33 mouse cellular contexts compared by ENCODE assay signal in genomic region chr9:40727140-40727823, GRCm38 (mm10). TPM values are rescaled to one million over a fixed set of nuclear protein-coding genes. Genes with fewer than 3 reads are reported as not detected.
"Had no signal": no experiment of that assay in that cellular context is flagged by ENCODE, and none has a peak within 500 bp of the region (broad histone marks: within the 10 kb centered on the region; RNA-seq: fewer than 3 reads in every experiment).

No protein-coding gene starts in this region.

- H3K9ac ChIP-seq: liver, embryonic 13.5 days; midbrain, embryonic 13.5 days; neural tube, embryonic 13.5 days; stomach, embryonic 15.5 days had no signal

- H3K4me3 ChIP-seq: left cerebral cortex, adult 2 months; liver, embryonic 13.5 days; megakaryocyte, embryonic 14.5 days; midbrain, embryonic 10.5 days; midbrain, embryonic 13.5 days; myocyte; neural tube, embryonic 13.5 days; stomach, embryonic 15.5 days had no signal

- H3K9me3 ChIP-seq: liver, embryonic 13.5 days; megakaryocyte, embryonic 14.5 days; midbrain, embryonic 10.5 days; midbrain, embryonic 13.5 days; neural tube, embryonic 13.5 days; stomach, embryonic 15.5 days had no signal

- ATAC-seq: midbrain, embryonic 13.5 days; midbrain, embryonic 16.5 days had no signal

- H3K27me3 ChIP-seq: midbrain, embryonic 13.5 days; neural tube, embryonic 13.5 days; stomach, embryonic 15.5 days had no signal

- H3K4me2 ChIP-seq: liver, embryonic 13.5 days; midbrain, embryonic 13.5 days; neural tube, embryonic 13.5 days; stomach, embryonic 15.5 days had no signal

- H3K27ac ChIP-seq: left cerebral cortex, adult 2 months; liver, embryonic 13.5 days; midbrain, embryonic 10.5 days; midbrain, embryonic 13.5 days; neural tube, embryonic 13.5 days; stomach, embryonic 15.5 days had no signal

- H3K36me3 ChIP-seq: liver, embryonic 13.5 days; midbrain, embryonic 10.5 days; midbrain, embryonic 13.5 days; neural tube, embryonic 13.5 days; stomach, embryonic 15.5 days had no signal

- DNase-seq: kidney, adult 18-20 months; kidney, adult 9 months; kidney, postnatal 10 days; kidney, postnatal 36 days; layer of hippocampus, postnatal 36 days; liver, embryonic 13.5 days; lung, adult 2 months; lung, postnatal 14 days; lung, postnatal 4 days; retina, postnatal 1 day; right cerebral cortex, postnatal 25 days; spleen, adult 18-20 months; thymus, postnatal 36 days had no signal

RNA-seq across cellular contexts. Expression of gene Gm21915, which starts 56.9 kb away (rescaled TPM):
- total RNA-seq: layer of hippocampus, adult 8-10 months; layer of hippocampus, postnatal 10 days; layer of hippocampus, postnatal 36 days; left cerebral cortex, adult 2 months; left cerebral cortex, postnatal 10 days; left cerebral cortex, postnatal 36 days; liver, adult 2 months; monocyte, adult 5-6 weeks; neutrophil, adult 5-6 weeks had no signal
- polyA plus RNA-seq: limb, embryonic 14.5 days; liver, adult 2 months; liver, embryonic 13.5 days; liver, embryonic 16.5 days; lung, adult 2 months; lung, embryonic 16.5 days; midbrain, embryonic 10.5 days; midbrain, embryonic 13.5 days; midbrain, embryonic 16.5 days; myocyte; neural tube, embryonic 13.5 days; stomach, embryonic 15.5 days; thymus, postnatal 0 days; urinary bladder, adult 2 months had no signal
